Mouse (Mus musculus): ENCODE results near the gene Armh4.
"Not testable (repeated sequence)": the region's sequence is repeated elsewhere in the genome, so short reads cannot be mapped to it uniquely, and the experiment has no call there.

The Armh4 gene

GRCm38 (mm10) chr14:49782715-49783531, at the start of gene Armh4:
Gene Armh4 (minus strand): TSS chr14:49783383.
- DNase-seq = peak; percentile 86

GRCm38 (mm10) chr14:49829192-49830171, 46.3 kb upstream of the Armh4 start:
- DNase-seq = no peak

- not testable (repeated sequence) for DNase-seq
These were observed 36.7 kb upstream of the Armh4 start for GRCm38 (mm10) chr14:49819721-49820440.

GRCm38 (mm10) chr14:49818713-49819208, 35.6 kb upstream of the Armh4 start:
- DNase-seq = not testable (repeated sequence)

- not testable (repeated sequence) for DNase-seq
These were observed 29.8 kb upstream of the Armh4 start for GRCm38 (mm10) chr14:49812966-49813365.

GRCm38 (mm10) chr14:49805051-49805450, 21.9 kb upstream of the Armh4 start:
- DNase-seq = not testable (repeated sequence)

- no peak for DNase-seq
These were observed 18.3 kb upstream of the Armh4 start for GRCm38 (mm10) chr14:49801444-49801843.

GRCm38 (mm10) chr14:49793948-49794347, 10.8 kb upstream of the Armh4 start:
- DNase-seq = no peak

GRCm38 (mm10) chr14:49790542-49790941, 7.4 kb upstream of the Armh4 start:
- DNase-seq = no peak

GRCm38 (mm10) chr14:49785793-49786192, 2.6 kb upstream of the Armh4 start:
- no peak for DNase-seq

GRCm38 (mm10) chr14:49783866-49784265, 683 bp upstream of the Armh4 start:
- DNase-seq = no peak

- DNase-seq = no peak
These were observed 2.8 kb downstream of the Armh4 start for GRCm38 (mm10) chr14:49780416-49780815.

GRCm38 (mm10) chr14:49777539-49777938, 5.6 kb downstream of the Armh4 start:
- not testable (repeated sequence) for DNase-seq

- DNase-seq = no peak
These were observed 11.4 kb downstream of the Armh4 start for GRCm38 (mm10) chr14:49771746-49772145.

- no peak for DNase-seq
These were observed 16.6 kb downstream of the Armh4 start for GRCm38 (mm10) chr14:49766601-49767000.

- DNase-seq = no peak
These were observed 27.3 kb downstream of the Armh4 start for GRCm38 (mm10) chr14:49755845-49756244.

GRCm38 (mm10) chr14:49752614-49753013, 30.6 kb downstream of the Armh4 start:
- DNase-seq = no peak

- DNase-seq = no peak
These were observed 37.3 kb downstream of the Armh4 start for GRCm38 (mm10) chr14:49745874-49746273.

- DNase-seq = no peak
These were observed 39.1 kb downstream of the Armh4 start for GRCm38 (mm10) chr14:49743946-49744526.

- no peak for DNase-seq
These were observed 43.9 kb downstream of the Armh4 start for GRCm38 (mm10) chr14:49739328-49739727.

- no peak for DNase-seq
These were observed 44.6 kb downstream of the Armh4 start for GRCm38 (mm10) chr14:49738441-49739088.

- DNase-seq = no peak
These were observed 49.2 kb downstream of the Armh4 start for GRCm38 (mm10) chr14:49733950-49734349.
